Mouse (Mus musculus) adrenal gland, adult (tissue): ENCODE data around the gene Spg21.

Experiments
- DNase-seq, 2 experiments: peaks; one replicate each; pipeline ENCODE4 v3.0.0; 2022 to 2023; ENCODE audit warnings: low spot score in 1 of 2; ENCODE audit not compliant: inconsistent age in 2 of 2

Spg21 gene

GRCm38 (mm10) chr9:65460732-65461442 lies at the start of gene Spg21:
TSS of gene Spg21 (plus strand) at chr9:65460947.
- DNase-seq: peak; percentile 97 to 100

GRCm38 (mm10) chr9:65411326-65411725 lies 49.4 kb upstream of the Spg21 start:
- no peak for DNase-seq

DNA sequence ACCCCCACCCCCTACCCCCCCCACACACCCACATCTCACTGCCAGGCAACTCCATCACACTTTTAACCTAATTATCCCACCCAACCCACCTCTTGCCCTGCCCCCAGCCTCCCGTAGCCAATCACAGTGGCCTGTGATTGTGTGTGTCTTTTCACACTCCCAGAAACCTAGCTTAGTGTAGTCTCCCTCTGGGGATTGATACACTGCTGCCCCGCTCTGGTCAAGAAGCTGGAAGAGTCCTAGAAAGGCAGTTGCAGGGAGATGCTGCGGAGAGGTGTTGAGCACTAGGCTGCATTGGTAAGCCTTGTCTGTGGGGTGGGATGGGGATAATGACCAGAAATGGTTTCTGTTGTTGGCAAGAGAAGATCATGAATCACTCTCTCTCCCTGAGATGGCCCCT lies 43.0 kb upstream of the Spg21 start:
- no peak for DNase-seq

- no peak for DNase-seq
These were observed 41.1 kb upstream of the Spg21 start for GRCm38 (mm10) chr9:65419633-65420032.

DNA sequence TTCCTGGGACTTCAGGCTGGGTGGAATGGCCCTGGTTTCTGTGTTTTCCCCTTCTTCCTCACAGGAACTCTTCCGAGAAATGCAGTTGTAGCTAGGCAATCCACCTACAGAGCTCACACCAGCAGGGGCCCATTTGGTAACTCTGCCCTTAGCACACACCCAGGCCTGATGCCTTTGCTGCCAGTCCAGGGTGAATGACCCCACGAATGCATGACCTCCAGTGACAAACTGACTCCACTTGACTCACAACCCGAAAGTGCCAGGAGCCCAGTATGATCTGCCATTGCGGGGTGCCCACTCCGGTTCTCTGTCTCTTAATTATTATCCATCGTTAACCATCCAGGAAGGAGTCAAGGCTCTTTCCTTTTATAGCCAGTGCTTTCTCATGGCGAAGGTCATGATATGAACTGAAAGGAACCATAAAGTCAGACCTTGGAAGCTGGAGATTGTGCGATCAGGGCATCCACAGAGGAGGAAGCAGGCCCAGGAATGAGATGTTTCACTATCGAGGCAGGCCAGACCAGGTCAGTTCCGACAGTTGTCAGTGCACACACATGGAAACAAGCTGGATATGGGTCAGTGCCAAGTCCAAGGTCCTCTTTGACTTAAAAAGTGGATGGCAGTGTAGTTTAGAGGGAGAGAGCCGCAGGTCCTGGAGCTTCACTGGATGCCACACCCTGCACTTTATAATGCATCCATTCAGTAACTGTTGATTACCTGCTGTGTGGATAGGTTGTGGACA lies 37.8 kb upstream of the Spg21 start, which contains the start of gene Slc51b:
Gene Slc51b (minus strand): TSS at position 196 of the 742 bp plus-strand sequence.
- DNase-seq: peak; percentile 60 to 79

GRCm38 (mm10) chr9:65424393-65424792 lies 36.4 kb upstream of the Spg21 start:
- DNase-seq: no peak

DNA sequence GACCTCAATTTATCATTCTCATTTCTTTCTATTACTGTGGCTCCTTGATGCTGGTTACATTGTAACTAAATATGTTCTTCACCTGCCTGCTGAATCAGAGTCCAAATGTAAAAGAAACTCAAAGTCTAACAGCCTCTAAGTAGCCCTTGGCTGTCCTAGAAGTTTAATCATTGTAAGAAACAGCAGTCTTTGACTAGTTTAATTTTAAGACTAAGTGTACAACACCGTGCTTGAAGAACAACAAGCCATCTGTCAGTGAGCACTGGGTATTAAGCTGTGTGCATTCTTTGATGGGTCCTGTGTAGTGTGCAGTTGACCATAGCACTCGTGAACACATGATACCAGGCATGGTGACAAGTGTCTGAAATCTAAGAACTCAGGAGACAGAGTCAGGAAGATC lies 33.2 kb upstream of the Spg21 start:
- no peak for DNase-seq

- DNase-seq: no peak
These were observed 32.7 kb upstream of the Spg21 start for GRCm38 (mm10) chr9:65428003-65428402.

GRCm38 (mm10) chr9:65430401-65430800 lies 30.3 kb upstream of the Spg21 start:
- no peak for DNase-seq

DNA sequence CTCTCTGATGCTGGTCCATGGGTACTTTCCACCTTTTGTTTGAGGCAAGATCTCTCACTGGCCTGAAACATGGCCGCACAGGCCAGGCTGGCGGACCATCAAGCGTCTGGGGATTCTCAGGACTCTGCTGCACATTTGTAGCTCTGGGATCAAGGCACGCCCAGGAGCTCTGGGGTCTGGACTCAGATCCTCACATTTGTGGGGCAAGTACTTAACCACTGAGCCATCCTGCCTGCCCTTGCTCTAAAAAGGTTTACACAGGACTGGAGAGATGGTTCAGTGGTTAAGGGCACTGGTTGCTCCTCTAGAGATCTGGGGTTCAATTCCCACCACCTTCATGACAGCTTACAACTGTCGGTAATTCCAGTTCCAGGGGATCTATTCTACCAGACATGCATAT lies 29.8 kb upstream of the Spg21 start:
- DNase-seq: no peak

- peak; percentile 84 to 97 for DNase-seq
These were observed 28.5 kb upstream of the Spg21 start for GRCm38 (mm10) chr9:65432236-65432635.

- DNase-seq: peak; percentile 50 to 76
These were observed 26.6 kb upstream of the Spg21 start for GRCm38 (mm10) chr9:65434140-65434539.

DNA sequence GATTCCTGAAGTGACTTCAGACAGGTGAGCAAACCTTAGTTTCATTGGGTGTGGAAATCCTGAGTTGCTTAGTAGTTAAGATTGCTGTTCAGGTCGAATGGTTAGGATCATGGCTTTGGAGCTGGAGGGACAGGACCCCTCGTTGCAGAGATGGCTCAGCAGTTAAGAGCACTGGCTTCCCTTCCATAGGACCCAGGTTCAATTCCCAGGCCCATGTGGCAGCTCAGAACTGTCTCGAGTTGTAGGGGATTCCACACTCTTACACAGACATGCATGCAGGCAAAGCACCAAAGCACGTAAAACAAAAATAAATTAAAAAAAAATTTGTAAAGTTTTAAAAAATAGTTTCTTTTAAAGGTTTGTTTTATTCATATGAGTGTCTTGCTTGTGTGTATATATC lies 25.5 kb upstream of the Spg21 start:
- DNase-seq: no peak

DNA sequence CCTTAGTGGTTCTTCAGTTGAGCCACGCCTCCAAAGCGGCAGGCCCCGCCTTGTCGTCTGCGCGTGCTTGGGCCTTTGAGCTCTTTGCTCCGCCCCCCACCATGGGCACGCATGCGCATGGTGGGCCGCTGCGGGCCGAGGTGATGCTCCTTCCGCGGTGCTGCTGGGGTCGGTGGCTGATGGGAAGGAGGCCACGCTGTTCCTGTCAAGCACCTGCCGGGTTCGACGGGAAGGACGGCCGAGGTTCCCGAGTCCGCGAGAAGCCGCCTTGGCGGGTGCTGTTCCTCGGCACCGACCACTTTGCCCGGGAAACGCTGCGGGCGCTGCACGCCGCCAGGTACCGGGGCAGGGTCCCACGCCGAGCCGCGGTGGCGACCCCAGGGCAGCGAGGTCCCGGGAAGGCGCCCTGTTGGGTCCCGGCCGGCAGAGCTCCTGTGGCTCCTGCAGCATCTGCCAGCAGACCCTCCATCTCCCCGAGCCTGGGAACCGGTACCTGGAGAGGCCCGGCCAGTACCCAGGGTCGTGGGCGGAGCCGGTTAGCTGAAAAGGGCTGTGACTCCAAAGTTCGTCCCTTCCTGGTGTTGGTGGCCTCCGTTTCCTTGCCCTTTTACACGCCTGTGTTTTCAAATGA lies 25.0 kb upstream of the Spg21 start, which contains the start of gene Mtfmt:
Gene Mtfmt (plus strand): TSS at position 112 of the 631 bp plus-strand sequence.
- peak; percentile 93 to 97 for DNase-seq

- DNase-seq: no peak
These were observed 16.1 kb upstream of the Spg21 start for GRCm38 (mm10) chr9:65444692-65445091.

DNA sequence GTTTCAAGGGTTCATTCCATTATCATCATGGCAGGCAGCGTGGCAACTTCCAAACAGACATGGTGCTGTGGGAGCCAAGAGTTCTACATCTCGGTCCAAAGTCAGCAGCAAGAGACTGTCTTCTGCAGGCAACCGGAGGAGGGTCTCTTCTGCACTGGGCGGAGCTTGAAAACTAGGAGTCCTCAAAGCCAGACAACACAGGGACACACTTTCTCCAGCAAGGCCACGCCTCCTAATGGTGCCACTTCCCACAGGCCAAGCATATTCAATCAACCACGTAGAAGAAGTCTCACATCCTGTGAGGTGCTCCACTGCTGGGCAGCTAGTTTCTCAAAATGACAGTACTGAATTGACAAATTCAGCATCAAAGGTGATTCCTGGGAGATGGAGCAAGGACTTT lies 12.8 kb upstream of the Spg21 start:
- no peak for DNase-seq

DNA sequence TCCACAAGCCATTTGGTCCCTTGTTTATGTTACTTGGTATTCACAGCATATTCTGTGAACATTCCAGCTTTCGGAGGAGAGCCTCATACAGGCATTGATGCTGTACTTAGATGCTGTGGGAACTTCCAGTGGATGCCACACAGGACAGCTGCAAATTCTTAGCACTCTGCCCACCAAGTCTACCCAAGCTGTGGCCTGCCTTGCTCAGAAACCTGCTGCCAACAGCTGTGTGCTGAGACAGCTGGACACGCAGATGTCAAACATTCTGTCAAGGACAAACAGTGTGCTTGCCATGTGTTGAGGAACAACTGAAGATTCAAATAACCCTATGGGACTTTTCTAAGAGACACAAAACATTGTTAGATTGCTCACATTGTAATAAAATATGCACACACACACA lies 1.8 kb upstream of the Spg21 start:
- no peak for DNase-seq

GRCm38 (mm10) chr9:65460198-65460597 lies 549 bp upstream of the Spg21 start:
- no peak for DNase-seq

DNA sequence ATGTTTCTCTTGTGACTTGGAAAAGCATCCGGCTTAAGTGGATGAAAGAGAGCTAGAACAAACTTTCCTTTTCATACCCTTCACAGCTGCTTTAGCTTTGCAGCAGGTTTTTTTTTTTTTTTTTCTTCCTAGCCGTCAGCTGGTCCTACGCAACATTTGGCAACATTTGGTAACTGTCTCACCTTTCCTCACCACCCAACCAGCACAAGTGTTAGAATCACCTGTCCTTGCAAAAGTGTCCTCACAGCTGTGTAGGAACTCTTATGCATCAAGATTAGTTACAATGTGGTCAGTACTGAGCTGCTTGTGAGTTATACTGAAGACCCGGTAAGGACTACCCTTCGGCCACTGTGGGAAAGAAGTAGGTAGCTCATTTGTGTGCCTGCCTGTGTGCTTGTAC lies 1.8 kb downstream of the Spg21 start:
- DNase-seq: no peak

DNA sequence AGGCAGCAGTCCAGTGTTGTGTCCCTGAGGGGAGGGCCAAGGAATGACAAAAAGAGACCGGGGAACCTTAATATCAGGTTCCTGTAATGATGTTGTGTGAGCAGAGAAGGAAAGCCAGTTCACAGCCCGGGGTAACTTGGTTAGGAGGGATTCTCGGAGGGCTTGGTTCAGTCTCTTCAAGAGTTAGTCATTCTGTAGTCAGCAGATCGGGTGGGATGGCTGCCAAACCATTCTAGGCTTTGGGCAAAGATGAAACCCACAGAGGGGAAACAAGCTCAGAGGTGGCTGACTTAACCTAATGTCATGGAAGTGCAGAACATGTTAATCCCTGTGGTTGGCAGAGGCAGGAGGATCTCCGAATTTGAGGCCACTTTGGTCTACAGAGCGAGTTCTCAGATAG lies 3.4 kb downstream of the Spg21 start:
- DNase-seq: peak; percentile 66 to 82

DNA sequence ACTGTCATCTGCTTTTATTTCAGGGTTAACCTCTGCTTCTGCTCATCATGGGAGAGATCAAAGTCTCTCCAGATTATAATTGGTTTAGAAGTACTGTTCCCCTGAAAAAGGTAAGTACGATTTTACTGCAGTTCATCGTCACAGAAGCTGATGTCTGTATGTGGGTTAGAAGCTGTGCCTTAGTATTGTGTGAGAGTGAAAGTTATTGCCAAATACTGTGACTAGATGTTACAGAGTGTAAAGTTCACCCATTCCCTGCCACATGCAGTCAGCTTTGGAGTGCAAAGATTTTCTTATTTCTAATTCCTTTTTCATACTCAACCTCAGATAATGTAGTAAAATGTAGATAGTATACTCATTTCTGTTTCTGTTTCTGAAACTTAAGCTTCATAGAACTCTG lies 4.5 kb downstream of the Spg21 start:
- no peak for DNase-seq

GRCm38 (mm10) chr9:65467686-65468085 lies 6.9 kb downstream of the Spg21 start:
- peak in 1 of 2 experiments; percentile 51 for DNase-seq
